Mouse (Mus musculus) midbrain, embryonic 15.5 days (tissue): ENCODE data around the gene Gm20911. TPM values are rescaled to one million over a fixed set of nuclear protein-coding genes. Genes with fewer than 3 reads are reported as not detected.
"Not testable (repeated sequence)": the region's sequence is repeated elsewhere in the genome, so short reads cannot be mapped to it uniquely, and the experiment has no call there.

Experiments
- ATAC-seq: fragments of 200-750 bp; cut with Nextera tagmentation; replicated peaks from 2 replicates; pipeline ENCODE4 v1.8.0; 2017; ENCODE audit warnings: moderate TSS enrichment
- H3K27ac ChIP-seq: fragments of 300-500 bp; sonication (generic); 2 replicates; pipeline ENCODE4 v1.5.1; 2015; ENCODE audit warnings: mild to moderate bottlenecking, inconsistent platforms
- H3K27me3 ChIP-seq: fragments of 300-500 bp; sonication (generic); replicated peaks from 2 replicates; pipeline ENCODE4 v1.6.1; 2015; ENCODE audit warnings: inconsistent platforms
- H3K36me3 ChIP-seq: fragments of 300-500 bp; sonication (generic); replicated peaks from 2 replicates; pipeline ENCODE4 v1.6.1; 2015; ENCODE audit warnings: inconsistent platforms
- H3K4me1 ChIP-seq: fragments of 300-500 bp; sonication (generic); 2 replicates; pipeline ENCODE4 v1.6.1; 2015; ENCODE audit warnings: inconsistent platforms
- H3K4me2 ChIP-seq: fragments of 300-500 bp; sonication (generic); 2 replicates; pipeline ENCODE4 v1.6.1; 2015; ENCODE audit warnings: inconsistent platforms, mild to moderate bottlenecking, moderate library complexity
- H3K4me3 ChIP-seq: fragments of 300-500 bp; sonication (generic); 2 replicates; pipeline ENCODE4 v1.5.1; 2015; ENCODE audit warnings: mild to moderate bottlenecking, inconsistent platforms
- H3K9ac ChIP-seq: fragments of 300-500 bp; sonication (generic); 2 replicates; pipeline ENCODE4 v1.6.1; 2015; ENCODE audit warnings: mild to moderate bottlenecking, inconsistent platforms
- H3K9me3 ChIP-seq: fragments of 300-500 bp; sonication (generic); 2 replicates; pipeline ENCODE4 v1.6.1; 2016; ENCODE audit warnings: inconsistent platforms
- WGBS: fragments of 180-500 bp; shearing (Covaris S2); methylation state at CpG from one replicate; pipeline ENCODE4 v1.1.7; 2015; ENCODE audit warnings: mixed read lengths; 5-methylcytosine and 5-hydroxymethylcytosine counted together
- polyA plus RNA-seq: library from polyadenylated mRNA; unstranded; fragments of >200 nt; fragmentation: Nextera tagmentation; extraction: Ambion mirVana; gene quantifications from 2 replicates; pipeline ENCODE4 v1.2.1, GENCODE M21; 2015

Gene Gm20911
- polyA plus RNA-seq, result not detected in 2 replicates

DNA sequence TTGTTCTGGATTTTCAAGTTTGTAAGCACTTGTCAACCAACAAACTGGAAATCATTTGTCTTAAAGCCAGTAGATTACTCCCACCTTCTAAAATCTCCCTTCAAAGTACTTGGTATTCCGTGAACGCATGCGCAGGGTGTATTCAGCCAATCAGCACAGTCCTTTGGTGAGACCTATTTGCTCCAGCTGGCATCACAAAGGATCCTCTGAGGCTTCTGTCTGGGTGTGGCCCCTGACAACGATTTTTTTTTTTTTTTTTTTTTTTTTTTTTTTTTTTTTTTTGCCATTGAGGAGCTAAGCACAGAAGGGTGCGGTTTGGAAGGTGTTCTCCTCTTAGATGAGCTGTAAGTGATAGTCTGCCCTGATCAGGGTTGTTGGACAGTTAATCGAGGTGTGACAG, at the start of gene Gm20911:
TSS of gene Gm20911 (plus strand) at position 301 of the 400 bp plus-strand sequence.
- not testable (repeated sequence) for H3K4me2 ChIP-seq, H3K36me3 ChIP-seq, H3K4me1 ChIP-seq, H3K4me3 ChIP-seq, H3K9me3 ChIP-seq, H3K27ac ChIP-seq, H3K9ac ChIP-seq, ATAC-seq, H3K27me3 ChIP-seq
- no CpG with 5 or more reads among the region's 6 CpGs for WGBS
